Mouse (Mus musculus) cerebellum, postnatal 25 days (tissue): ENCODE data around the gene Irf2.

Source experiments
- DNase-seq, 2 experiments: peaks; one replicate each; pipeline ENCODE4 v3.0.0; 2021; ENCODE audit warnings: mixed read lengths in 2 of 2

Irf2 gene

GRCm38 (mm10) chr8:46758676-46759075 lies 19.1 kb downstream of the Irf2 start:
- DNase-seq: no peak

GRCm38 (mm10) chr8:46759562-46759961 lies 20.0 kb downstream of the Irf2 start:
- DNase-seq: no peak

- DNase-seq: no peak
These were observed 21.2 kb downstream of the Irf2 start for GRCm38 (mm10) chr8:46760701-46761100.

GRCm38 (mm10) chr8:46761454-46761853 lies 21.9 kb downstream of the Irf2 start:
- DNase-seq: no peak

GRCm38 (mm10) chr8:46769408-46770180 lies 30.1 kb downstream of the Irf2 start:
- peak; percentile 20 to 21 for DNase-seq

GRCm38 (mm10) chr8:46770905-46771516 lies 31.5 kb downstream of the Irf2 start:
- DNase-seq: no peak

- DNase-seq: no peak
These were observed 33.3 kb downstream of the Irf2 start for GRCm38 (mm10) chr8:46772801-46773200.

- DNase-seq: no peak
These were observed 38.4 kb downstream of the Irf2 start for GRCm38 (mm10) chr8:46777760-46778460.

- DNase-seq: no peak
These were observed 41.6 kb downstream of the Irf2 start for GRCm38 (mm10) chr8:46781067-46781657.

- no peak for DNase-seq
These were observed 42.7 kb downstream of the Irf2 start for GRCm38 (mm10) chr8:46782254-46782653.

- DNase-seq: no peak
These were observed 45.5 kb downstream of the Irf2 start for GRCm38 (mm10) chr8:46785070-46785469.

- no peak for DNase-seq
These were observed 46.4 kb downstream of the Irf2 start for GRCm38 (mm10) chr8:46785926-46786325.

- DNase-seq: no peak
These were observed 49.8 kb downstream of the Irf2 start for GRCm38 (mm10) chr8:46789091-46789881.

GRCm38 (mm10) chr8:46791664-46792371 lies 52.3 kb downstream of the Irf2 start:
- no peak for DNase-seq

- no peak for DNase-seq
These were observed 53.1 kb downstream of the Irf2 start for GRCm38 (mm10) chr8:46792653-46793052.

GRCm38 (mm10) chr8:46793248-46793647 lies 53.7 kb downstream of the Irf2 start:
- DNase-seq: no peak

GRCm38 (mm10) chr8:46794317-46794716 lies 54.8 kb downstream of the Irf2 start:
- no peak for DNase-seq

GRCm38 (mm10) chr8:46799212-46799611 lies 59.7 kb downstream of the Irf2 start:
- DNase-seq: no peak

GRCm38 (mm10) chr8:46799706-46800105 lies 60.2 kb downstream of the Irf2 start:
- DNase-seq: no peak

GRCm38 (mm10) chr8:46801153-46801684 lies 61.7 kb downstream of the Irf2 start:
- no peak for DNase-seq

GRCm38 (mm10) chr8:46802009-46802408 lies 62.5 kb downstream of the Irf2 start:
- no peak for DNase-seq

GRCm38 (mm10) chr8:46804721-46805120 lies 65.2 kb downstream of the Irf2 start:
- no peak for DNase-seq
